Mouse (Mus musculus): Measurements from ENCODE around the gene Tpp2.

The Tpp2 gene

GRCm38 (mm10) chr1:43969361-43969760, 35.9 kb downstream of the Tpp2 start:
- Histone ChIP-seq H3K36me3 (ENCODE audit: insufficient read depth, low read length) (peaks cover 73% of the 10 kb centered on the region), H3K27me3 (ENCODE audit: insufficient read depth, low read length) (no peaks in the 10 kb centered on the region), H3K4me3 (replicated peaks; ENCODE audit: low read length) (no peak overlapping the region), H3K9me3 (ENCODE audit: low read length) (no peaks in the 10 kb centered on the region), H3K4me1 (replicated peaks; ENCODE audit: low read depth, low read length) (peaks cover 25% of the 10 kb centered on the region)
- TF ChIP-seq POU5F1 (IDR thresholded peaks at IDR 0.05; ENCODE audit: borderline replicate concordance, low read length) (no peak), CTCF (conservative IDR thresholded peaks at IDR 0.05; ENCODE audit: low read length) (no peak), NANOG (IDR thresholded peaks at IDR 0.05; ENCODE audit: borderline replicate concordance, low read length) (no peak)

DNA sequence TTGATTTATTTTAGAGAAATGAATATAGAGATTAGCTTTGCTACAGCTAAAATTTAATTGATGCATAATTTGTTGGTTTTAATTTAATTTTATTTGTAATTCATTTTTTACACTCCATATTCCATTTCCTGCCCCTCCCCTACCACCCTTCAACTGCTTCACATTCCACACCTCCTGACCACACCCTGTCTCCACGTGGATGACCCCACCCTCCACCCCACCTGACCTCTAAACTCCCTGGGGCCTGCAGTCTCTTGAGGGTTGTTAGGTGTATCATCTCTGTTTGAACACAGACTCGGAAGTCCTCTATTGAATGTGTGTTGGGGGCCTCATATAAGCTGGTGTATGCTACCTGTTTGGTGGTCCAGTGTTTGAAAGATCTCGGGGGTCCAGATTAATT, 37.6 kb downstream of the Tpp2 start:
- no peaks in the 10 kb centered on the region for H3K27me3 ChIP-seq (ENCODE audit: insufficient read depth, low read length)
- H3K36me3 ChIP-seq (ENCODE audit: insufficient read depth, low read length), result peaks cover 79% of the 10 kb centered on the region
- no peak for TF ChIP-seq NANOG (IDR thresholded peaks at IDR 0.05; ENCODE audit: borderline replicate concordance, low read length)
- no peak for TF ChIP-seq POU5F1 (IDR thresholded peaks at IDR 0.05; ENCODE audit: borderline replicate concordance, low read length)
- TF ChIP-seq CTCF (conservative IDR thresholded peaks at IDR 0.05; ENCODE audit: low read length), result no peak
- H3K4me1 ChIP-seq (replicated peaks; ENCODE audit: low read depth, low read length), result peaks cover 22% of the 10 kb centered on the region
- no peaks in the 10 kb centered on the region for H3K9me3 ChIP-seq (ENCODE audit: low read length)
- no peak overlapping the region for H3K4me3 ChIP-seq (replicated peaks; ENCODE audit: low read length)

GRCm38 (mm10) chr1:43996914-43997589, 63.6 kb downstream of the Tpp2 start:
- H3K36me3 ChIP-seq (ENCODE audit: insufficient read depth, low read length), result peaks cover 78% of the 10 kb centered on the region
- TF ChIP-seq POU5F1 (IDR thresholded peaks at IDR 0.05; ENCODE audit: borderline replicate concordance, low read length), result no peak
- no peak for TF ChIP-seq NANOG (IDR thresholded peaks at IDR 0.05; ENCODE audit: borderline replicate concordance, low read length)
- TF ChIP-seq CTCF (conservative IDR thresholded peaks at IDR 0.05; ENCODE audit: low read length), result no peak

DNA sequence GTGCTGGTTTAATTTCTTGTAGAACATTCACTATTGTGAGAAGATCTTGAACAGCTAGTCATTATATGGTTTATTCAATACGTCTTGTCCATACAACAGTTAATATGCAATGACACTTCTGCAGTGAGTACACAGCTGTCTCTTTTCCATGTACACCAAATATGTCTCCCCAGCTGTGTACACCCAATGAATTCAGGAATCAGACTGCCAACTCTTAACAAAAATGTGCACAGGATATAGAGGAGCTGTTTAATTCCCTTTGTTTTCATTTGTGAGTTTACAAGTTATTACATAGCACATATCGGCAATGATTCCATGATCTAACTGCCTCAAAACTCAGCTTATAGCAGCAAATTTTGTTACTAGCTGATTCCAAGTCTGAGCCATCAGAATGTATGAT, 71.1 kb downstream of the Tpp2 start:
- Histone ChIP-seq H3K36me3 (ENCODE audit: insufficient read depth, low read length) (peaks cover 65% of the 10 kb centered on the region), H3K9me3 (ENCODE audit: low read length) (no peaks in the 10 kb centered on the region), H3K4me1 (replicated peaks; ENCODE audit: low read depth, low read length) (no peaks in the 10 kb centered on the region), H3K4me3 (replicated peaks; ENCODE audit: low read length) (no peak overlapping the region), H3K27me3 (ENCODE audit: insufficient read depth, low read length) (no peaks in the 10 kb centered on the region)
- TF ChIP-seq POU5F1 (IDR thresholded peaks at IDR 0.05; ENCODE audit: borderline replicate concordance, low read length), result no peak
- TF ChIP-seq CTCF (conservative IDR thresholded peaks at IDR 0.05; ENCODE audit: low read length), result no peak
- TF ChIP-seq NANOG (IDR thresholded peaks at IDR 0.05; ENCODE audit: borderline replicate concordance, low read length), result no peak

More at GRCm38 (mm10) chr1:43996914-43997589, 63.6 kb downstream of the Tpp2 start:
- H3K4me1 ChIP-seq (replicated peaks; ENCODE audit: low read depth, low read length), result no peaks in the 10 kb centered on the region
- no peaks in the 10 kb centered on the region for H3K9me3 ChIP-seq (ENCODE audit: low read length)
- no peak overlapping the region for H3K4me3 ChIP-seq (replicated peaks; ENCODE audit: low read length)
- H3K27me3 ChIP-seq (ENCODE audit: insufficient read depth, low read length), result no peaks in the 10 kb centered on the region

DNA sequence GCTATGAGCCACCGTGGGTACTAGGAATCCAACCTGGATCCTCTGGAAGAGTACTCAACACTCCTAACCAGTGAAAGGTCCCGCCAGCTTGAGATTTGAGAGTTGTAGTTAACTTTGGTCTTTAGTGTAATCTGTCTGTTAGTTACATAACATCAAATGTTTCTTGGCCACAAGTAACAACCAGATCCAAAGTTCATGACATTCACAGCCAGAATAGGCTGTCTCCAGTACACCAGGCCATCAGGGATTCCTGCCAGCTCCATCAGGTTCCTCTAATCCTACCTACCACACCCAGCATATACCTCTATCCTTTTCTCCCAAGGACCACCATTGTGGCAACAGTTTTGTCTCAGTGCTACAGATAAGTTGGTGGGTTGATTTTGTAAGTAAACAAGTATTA, 82.1 kb downstream of the Tpp2 start:
- Histone ChIP-seq H3K4me3 (replicated peaks; ENCODE audit: low read length) (no peak overlapping the region), H3K9me3 (ENCODE audit: low read length) (no peaks in the 10 kb centered on the region), H3K27me3 (ENCODE audit: insufficient read depth, low read length) (no peaks in the 10 kb centered on the region), H3K36me3 (ENCODE audit: insufficient read depth, low read length) (peaks cover 5% of the 10 kb centered on the region; the same call in 1 of the 2 replicates), H3K4me1 (replicated peaks; ENCODE audit: low read depth, low read length) (no peaks in the 10 kb centered on the region)
- TF ChIP-seq POU5F1 (IDR thresholded peaks at IDR 0.05; ENCODE audit: borderline replicate concordance, low read length), result no peak
- no peak for TF ChIP-seq NANOG (IDR thresholded peaks at IDR 0.05; ENCODE audit: borderline replicate concordance, low read length)
- TF ChIP-seq CTCF (conservative IDR thresholded peaks at IDR 0.05; ENCODE audit: low read length), result no peak

- TF ChIP-seq POU5F1 (IDR thresholded peaks at IDR 0.05; ENCODE audit: borderline replicate concordance, low read length) (no peak), CTCF (conservative IDR thresholded peaks at IDR 0.05; ENCODE audit: low read length) (no peak), NANOG (IDR thresholded peaks at IDR 0.05; ENCODE audit: borderline replicate concordance, low read length) (no peak)
- H3K9me3 ChIP-seq (ENCODE audit: low read length), result no peaks in the 10 kb centered on the region
Observed at GRCm38 (mm10) chr1:44019934-44020333, 86.5 kb downstream of the Tpp2 start, which contains the start of gene Mettl21c. Mettl21c (minus strand) TSS chr1:44020034.

DNA sequence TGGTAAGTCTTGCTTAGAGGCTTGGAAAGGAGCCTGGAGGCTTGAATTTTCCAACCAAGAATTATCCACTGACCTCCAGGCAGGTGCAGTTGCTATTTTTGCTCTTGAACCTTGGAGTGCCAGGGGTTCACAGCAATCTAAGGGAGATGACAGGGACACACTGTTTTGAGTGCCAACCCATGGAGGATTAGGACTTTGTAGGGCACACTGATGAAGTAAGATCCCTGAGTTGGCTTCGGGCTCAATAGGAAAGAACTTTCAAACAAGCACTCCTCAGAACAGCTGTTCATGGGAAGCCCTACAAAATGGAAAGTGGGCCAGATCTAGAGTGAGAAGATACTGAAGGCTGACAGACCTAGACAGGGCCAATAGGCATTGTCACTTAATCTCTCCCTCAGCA, 89.2 kb downstream of the Tpp2 start:
- H3K4me1 ChIP-seq (replicated peaks; ENCODE audit: low read depth, low read length), result no peaks in the 10 kb centered on the region
- TF ChIP-seq POU5F1 (IDR thresholded peaks at IDR 0.05; ENCODE audit: borderline replicate concordance, low read length) (no peak), NANOG (IDR thresholded peaks at IDR 0.05; ENCODE audit: borderline replicate concordance, low read length) (no peak), CTCF (conservative IDR thresholded peaks at IDR 0.05; ENCODE audit: low read length) (no peak)
- no peaks in the 10 kb centered on the region for H3K36me3 ChIP-seq (ENCODE audit: insufficient read depth, low read length)
- H3K27me3 ChIP-seq (ENCODE audit: insufficient read depth, low read length), result no peaks in the 10 kb centered on the region
- H3K4me3 ChIP-seq (replicated peaks; ENCODE audit: low read length), result no peak overlapping the region
- H3K9me3 ChIP-seq (ENCODE audit: low read length), result no peaks in the 10 kb centered on the region

More at GRCm38 (mm10) chr1:44019934-44020333, 86.5 kb downstream of the Tpp2 start, which contains the start of gene Mettl21c:
- Histone ChIP-seq H3K36me3 (ENCODE audit: insufficient read depth, low read length) (no peaks in the 10 kb centered on the region), H3K4me3 (replicated peaks; ENCODE audit: low read length) (no peak within 1 kb of the TSS), H3K4me1 (replicated peaks; ENCODE audit: low read depth, low read length) (no peaks in the 10 kb centered on the region), H3K27me3 (ENCODE audit: insufficient read depth, low read length) (no peaks in the 10 kb centered on the region)

GRCm38 (mm10) chr1:44027651-44028050, 94.2 kb downstream of the Tpp2 start:
- no peaks in the 10 kb centered on the region for H3K9me3 ChIP-seq (ENCODE audit: low read length)
- no peaks in the 10 kb centered on the region for H3K36me3 ChIP-seq (ENCODE audit: insufficient read depth, low read length)
- no peaks in the 10 kb centered on the region for H3K4me1 ChIP-seq (replicated peaks; ENCODE audit: low read depth, low read length)
- TF ChIP-seq NANOG (IDR thresholded peaks at IDR 0.05; ENCODE audit: borderline replicate concordance, low read length), result no peak
- no peak for TF ChIP-seq POU5F1 (IDR thresholded peaks at IDR 0.05; ENCODE audit: borderline replicate concordance, low read length)
- no peak for TF ChIP-seq CTCF (conservative IDR thresholded peaks at IDR 0.05; ENCODE audit: low read length)
- no peak overlapping the region for H3K4me3 ChIP-seq (replicated peaks; ENCODE audit: low read length)
- H3K27me3 ChIP-seq (ENCODE audit: insufficient read depth, low read length), result no peaks in the 10 kb centered on the region
